Mouse (Mus musculus) erythroblast, embryonic 14.5 days (primary cell): ENCODE measurements around the gene Defb28.

Experiments
- GATA1 ChIP-seq: IDR thresholded peaks from 2 replicates; pipeline ENCODE4 v1.6.1; 2012; ENCODE audit warnings: low read length, inconsistent platforms, mixed read lengths
- TAL1 ChIP-seq: IDR thresholded peaks from 3 replicates; pipeline ENCODE4 v1.6.1; 2012; ENCODE audit warnings: low read length, inconsistent platforms, mixed read lengths

DNA sequence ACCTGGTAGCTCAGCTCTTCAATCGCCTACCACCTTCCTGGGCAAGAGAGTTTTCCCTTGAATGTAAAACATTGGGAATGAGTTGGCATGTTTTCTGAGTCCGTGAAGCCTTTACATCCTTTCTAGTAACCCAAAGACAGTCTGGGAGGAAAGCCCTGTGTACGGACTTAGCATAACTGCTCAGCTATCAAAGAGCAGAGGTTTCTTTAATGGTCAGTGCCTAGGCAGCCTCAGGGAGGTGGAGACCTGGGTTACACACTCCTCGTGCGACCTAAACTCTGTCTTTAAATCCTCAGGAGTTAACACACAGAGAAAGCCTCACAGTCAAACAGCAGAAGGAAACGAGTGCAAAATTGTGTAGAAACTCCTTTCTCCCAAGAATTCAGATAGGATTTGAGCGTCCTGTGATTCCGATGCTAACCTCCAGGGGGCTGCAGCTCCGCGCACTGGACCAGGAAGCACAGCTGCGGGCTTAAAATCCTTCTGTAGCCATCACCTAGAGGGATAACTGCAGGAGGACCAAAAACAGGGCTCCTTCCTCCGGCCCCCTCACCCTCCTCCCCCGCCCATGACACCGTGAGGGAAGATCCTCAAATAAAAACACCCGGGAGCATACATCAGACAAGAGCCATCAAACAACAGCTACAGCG lies 35.8 kb downstream of the Defb28 start:
- TF ChIP-seq TAL1 (no peak), GATA1 (no peak)
